Mouse (Mus musculus) myocyte (in vitro differentiated cells): ENCODE data around the gene Msrb3.

ENCODE experiments used
- CEBPB ChIP-seq: IDR thresholded peaks from 2 replicates; pipeline ENCODE4 v1.6.1; 2011; ENCODE audit warnings: mild to moderate bottlenecking, moderate library complexity; ENCODE audit not compliant: poor library complexity, insufficient read depth, severe bottlenecking
- E2F4 ChIP-seq: IDR thresholded peaks from one replicate; pipeline ENCODE4 v1.6.1; 2011; ENCODE audit warnings: mild to moderate bottlenecking, control low read depth, moderate library complexity; ENCODE audit not compliant: insufficient read depth
- MYOG ChIP-seq, 3 experiments: IDR thresholded peaks; one replicate each; pipeline ENCODE4 v1.6.1; 2011; ENCODE audit warnings: control low read depth in 2 of 3, low read depth in 2 of 3, mild to moderate bottlenecking in 2 of 3; ENCODE audit not compliant: insufficient read length in 2 of 3, control insufficient read depth in 1 of 3, insufficient read depth in 1 of 3
- POLR2A ChIP-seq: IDR thresholded peaks from one replicate; pipeline ENCODE4 v1.6.1; 2011; ENCODE audit warnings: low read depth, mild to moderate bottlenecking, control low read depth, moderate library complexity; ENCODE audit not compliant: insufficient read length
- POLR2AphosphoS2 ChIP-seq: IDR thresholded peaks from one replicate; pipeline ENCODE4 v1.6.1; 2011; ENCODE audit warnings: low read depth, control low read depth; ENCODE audit not compliant: insufficient read length

GRCm38 (mm10) chr10:120911971-120912370, 13.1 kb upstream of the Msrb3 start:
- TF ChIP-seq POLR2AphosphoS2 = no peak
- TF ChIP-seq E2F4 = no peak
- no peak for TF ChIP-seq CEBPB
- no peak for TF ChIP-seq MYOG (IDR thresholded peaks at IDR 0.05; ENCODE audit: control insufficient read depth in 1 of 3, insufficient read depth in 1 of 3, insufficient read length in 2 of 3, low read depth in 2 of 3)
- TF ChIP-seq POLR2A = no peak
